Mouse (Mus musculus) limb, embryonic 11.5 days (tissue): Measurements from ENCODE around the gene Syne1. TPM values are rescaled to one million over a fixed set of nuclear protein-coding genes. Genes with fewer than 3 reads are reported as not detected.

ENCODE experiments used
- ATAC-seq: fragments of 200-750 bp; cut with Nextera tagmentation; 2 replicates; pipeline ENCODE4 v1.8.0; 2017; ENCODE audit warnings: low read depth; ENCODE audit not compliant: insufficient number of reproducible peaks, low FRiP score, low TSS enrichment
- DNase-seq: peaks from one replicate; pipeline ENCODE4 v3.0.0-alpha.2; 2015; ENCODE audit warnings: low spot score
- H3K27ac ChIP-seq: fragments of 300-500 bp; sonication (generic); replicated peaks from 2 replicates; pipeline ENCODE4 v1.5.1; 2014; ENCODE audit warnings: low read depth, mild to moderate bottlenecking, low read length
- H3K27me3 ChIP-seq: fragments of 300-500 bp; sonication (generic); 2 replicates; pipeline ENCODE4 v1.6.1; 2014; ENCODE audit warnings: mild to moderate bottlenecking, low read length, mixed read lengths; ENCODE audit not compliant: control insufficient read depth, insufficient read depth
- H3K36me3 ChIP-seq: fragments of 300-500 bp; sonication (generic); 2 replicates; pipeline ENCODE4 v1.6.1; 2014; ENCODE audit warnings: mild to moderate bottlenecking, low read length, moderate library complexity, mixed read lengths; ENCODE audit not compliant: control insufficient read depth, insufficient read depth
- H3K4me1 ChIP-seq: fragments of 300-500 bp; sonication (generic); 2 replicates; pipeline ENCODE4 v1.6.1; 2014; ENCODE audit warnings: low read length, mixed read lengths; ENCODE audit not compliant: control insufficient read depth, insufficient read depth
- H3K4me2 ChIP-seq: fragments of 300-500 bp; sonication (generic); 2 replicates; pipeline ENCODE4 v1.6.1; 2014; ENCODE audit warnings: low read depth, mild to moderate bottlenecking, moderate library complexity; ENCODE audit not compliant: severe bottlenecking
- H3K4me3 ChIP-seq: fragments of 300-500 bp; sonication (generic); 2 replicates; pipeline ENCODE4 v1.5.1; 2014; ENCODE audit warnings: low read depth, low read length
- H3K9ac ChIP-seq: fragments of 300-500 bp; sonication (generic); 2 replicates; pipeline ENCODE4 v1.6.1; 2014; ENCODE audit warnings: mild to moderate bottlenecking, low read length
- H3K9me3 ChIP-seq: fragments of 300-500 bp; sonication (generic); 2 replicates; pipeline ENCODE4 v1.6.1; 2016; ENCODE audit warnings: low read length; ENCODE audit not compliant: control insufficient read depth
- WGBS: fragments of 180-500 bp; shearing (Covaris S2); extraction: QIAGEN DNeasy Blood & Tissue Kit; methylation state at CpG from one replicate; pipeline ENCODE4 v1.1.7; 2014; 5-methylcytosine and 5-hydroxymethylcytosine counted together
- polyA plus RNA-seq: library from polyadenylated mRNA; unstranded; fragments of >200 nt; fragmentation: Nextera tagmentation; extraction: Ambion mirVana; gene quantifications from 2 replicates; pipeline ENCODE4 v1.2.1, GENCODE M21; 2014

Syne1 gene
- polyA plus RNA-seq, 1 experiment from 2014 or later, result 2.8 TPM

GRCm38 (mm10) chr10:5008795-5009366 lies 542.4 kb downstream of the Syne1 start:
- no peaks in the 10 kb centered on the region for H3K9me3 ChIP-seq
- 0 out of 2 replicates have a peak, but pooled peaks have one; percentile 44 for ATAC-seq

GRCm38 (mm10) chr10:4996592-4996991 lies 554.7 kb downstream of the Syne1 start:
- Histone ChIP-seq H3K36me3 (no peaks in the 10 kb centered on the region), H3K4me3 (no peak overlapping the region), H3K4me1 (no peaks in the 10 kb centered on the region), H3K9me3 (no peaks in the 10 kb centered on the region), H3K4me2 (no peak overlapping the region), H3K27me3 (no peaks in the 10 kb centered on the region), H3K9ac (no peak overlapping the region), H3K27ac (no peak overlapping the region)
- 93% methylated on average over 3 of the region's 3 CpGs for WGBS
- ATAC-seq (no peak), DNase-seq (no peak)

More at GRCm38 (mm10) chr10:5008795-5009366, 542.4 kb downstream of the Syne1 start:
- Histone ChIP-seq H3K27me3 (no peaks in the 10 kb centered on the region), H3K4me1 (0 out of 2 replicates have a peak, but pooled peaks cover 2% of the 10 kb centered on the region), H3K4me3 (no peak overlapping the region), H3K9ac (no peak overlapping the region), H3K4me2 (no peak overlapping the region), H3K36me3 (no peaks in the 10 kb centered on the region), H3K27ac (no peak overlapping the region)
- DNase-seq, result peak; percentile 21
- 42% methylated on average over 8 of the region's 8 CpGs for WGBS

GRCm38 (mm10) chr10:4993802-4994201 lies 557.5 kb downstream of the Syne1 start:
- no peaks in the 10 kb centered on the region for H3K4me1 ChIP-seq
- H3K27ac ChIP-seq, result no peak overlapping the region
- H3K36me3 ChIP-seq, result no peaks in the 10 kb centered on the region
- H3K27me3 ChIP-seq, result no peaks in the 10 kb centered on the region
- H3K4me2 ChIP-seq, result no peak overlapping the region
- no peak for DNase-seq
- no peak overlapping the region for H3K9ac ChIP-seq
- 91% methylated on average over 3 of the region's 3 CpGs for WGBS
- H3K9me3 ChIP-seq, result no peaks in the 10 kb centered on the region
- ATAC-seq, result no peak
- no peak overlapping the region for H3K4me3 ChIP-seq

- H3K27me3 ChIP-seq, result no peaks in the 10 kb centered on the region
- H3K4me1 ChIP-seq, result no peaks in the 10 kb centered on the region
- H3K36me3 ChIP-seq, result no peaks in the 10 kb centered on the region
- no peak for DNase-seq
- ATAC-seq, result no peak
- no peak overlapping the region for H3K27ac ChIP-seq
- no peak overlapping the region for H3K9ac ChIP-seq
- WGBS, result 79% methylated on average over 2 of the region's 2 CpGs
- H3K9me3 ChIP-seq, result no peaks in the 10 kb centered on the region
- H3K4me3 ChIP-seq, result no peak overlapping the region
- no peak overlapping the region for H3K4me2 ChIP-seq
These were observed 567.4 kb downstream of the Syne1 start for GRCm38 (mm10) chr10:4983919-4984318.

GRCm38 (mm10) chr10:4977374-4977773 lies 573.9 kb downstream of the Syne1 start:
- H3K4me1 ChIP-seq, result no peaks in the 10 kb centered on the region
- 93% methylated on average over 3 of the region's 3 CpGs for WGBS
- H3K9ac ChIP-seq, result no peak overlapping the region
- no peaks in the 10 kb centered on the region for H3K9me3 ChIP-seq
- ATAC-seq (no peak), DNase-seq (no peak)
- H3K27ac ChIP-seq, result no peak overlapping the region
- no peak overlapping the region for H3K4me3 ChIP-seq
- H3K27me3 ChIP-seq, result no peaks in the 10 kb centered on the region
- no peak overlapping the region for H3K4me2 ChIP-seq
- H3K36me3 ChIP-seq, result no peaks in the 10 kb centered on the region

GRCm38 (mm10) chr10:4976557-4976956 lies 574.7 kb downstream of the Syne1 start:
- Histone ChIP-seq H3K4me3 (no peak overlapping the region), H3K36me3 (no peaks in the 10 kb centered on the region), H3K27me3 (no peaks in the 10 kb centered on the region), H3K9ac (no peak overlapping the region), H3K27ac (no peak overlapping the region), H3K9me3 (no peaks in the 10 kb centered on the region), H3K4me2 (no peak overlapping the region), H3K4me1 (no peaks in the 10 kb centered on the region)
- DNase-seq, result no peak
- ATAC-seq, result no peak
- WGBS, result 98% methylated on average over 2 of the region's 2 CpGs

GRCm38 (mm10) chr10:4974246-4974645 lies 577.0 kb downstream of the Syne1 start:
- Histone ChIP-seq H3K36me3 (no peaks in the 10 kb centered on the region), H3K9ac (no peak overlapping the region), H3K4me1 (no peaks in the 10 kb centered on the region), H3K4me3 (no peak overlapping the region), H3K9me3 (no peaks in the 10 kb centered on the region), H3K27me3 (no peaks in the 10 kb centered on the region), H3K27ac (no peak overlapping the region), H3K4me2 (no peak overlapping the region)
- WGBS, result 94% methylated on average over 4 of the region's 4 CpGs
- DNase-seq, result no peak
- ATAC-seq, result no peak

GRCm38 (mm10) chr10:4972026-4972425 lies 579.3 kb downstream of the Syne1 start:
- H3K27ac ChIP-seq, result no peak overlapping the region
- no peak for DNase-seq
- H3K4me2 ChIP-seq, result no peak overlapping the region
- H3K4me3 ChIP-seq, result no peak overlapping the region
- H3K9ac ChIP-seq, result no peak overlapping the region
- H3K4me1 ChIP-seq, result no peaks in the 10 kb centered on the region
- ATAC-seq, result no peak
- H3K9me3 ChIP-seq, result no peaks in the 10 kb centered on the region
- no peaks in the 10 kb centered on the region for H3K36me3 ChIP-seq
- H3K27me3 ChIP-seq, result no peaks in the 10 kb centered on the region
- WGBS, result 67% methylated on average over 2 of the region's 2 CpGs

GRCm38 (mm10) chr10:4971586-4971985 lies 579.7 kb downstream of the Syne1 start:
- no peak for ATAC-seq
- Histone ChIP-seq H3K27ac (no peak overlapping the region), H3K9ac (no peak overlapping the region), H3K9me3 (no peaks in the 10 kb centered on the region), H3K27me3 (no peaks in the 10 kb centered on the region), H3K4me3 (no peak overlapping the region), H3K4me2 (no peak overlapping the region), H3K36me3 (no peaks in the 10 kb centered on the region), H3K4me1 (no peaks in the 10 kb centered on the region)
- DNase-seq, result no peak
